Mouse (Mus musculus) cerebellum, adult 11 months (tissue): ENCODE measurements around the gene Chka.

Experiments
- DNase-seq: peaks from one replicate; pipeline ENCODE4 v3.0.0; 2022

The Chka gene

DNA sequence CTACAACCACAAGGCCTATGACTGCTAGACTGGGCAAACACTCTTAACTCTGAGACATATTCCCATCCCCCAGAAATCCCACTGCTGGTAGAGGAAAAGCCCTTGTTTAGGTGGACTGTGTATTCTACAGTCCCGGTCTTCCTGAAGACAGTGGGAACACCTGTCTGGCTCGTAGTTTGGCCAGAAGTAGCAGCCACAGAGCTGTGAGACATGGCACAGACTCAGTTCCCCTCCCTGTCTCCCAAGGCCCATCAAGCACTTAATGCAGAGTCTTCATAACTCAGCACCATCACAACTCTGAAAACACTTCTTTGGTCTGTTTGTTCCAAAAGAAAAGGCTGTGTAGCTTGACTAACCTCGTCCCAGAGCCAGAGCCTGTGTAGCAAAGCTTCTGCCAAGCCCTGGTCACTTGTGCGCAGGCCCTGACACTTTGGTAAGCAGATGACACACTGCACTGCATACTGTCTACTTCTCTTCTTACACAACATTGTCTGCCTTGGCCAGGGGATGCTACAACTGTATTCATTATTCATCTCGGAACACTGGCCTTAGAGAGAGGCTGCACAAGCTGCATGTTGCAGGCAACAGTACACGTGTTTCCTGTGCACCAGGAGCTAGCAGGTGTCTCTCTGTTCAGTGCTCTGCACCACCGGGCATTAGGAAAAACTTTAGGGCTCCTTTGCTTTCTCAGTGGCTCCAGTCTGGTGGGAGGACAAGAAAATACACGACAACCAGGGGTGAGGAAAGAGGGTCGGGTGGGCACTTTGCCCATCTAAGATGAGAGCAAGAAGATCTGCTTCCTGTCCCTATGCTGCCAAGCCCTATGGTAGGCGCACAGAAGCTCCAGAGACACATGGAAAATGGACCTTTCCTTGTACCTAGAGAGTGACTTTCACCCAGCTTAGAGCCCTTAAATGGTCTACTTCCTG is 4.6 kb upstream of the Chka start:
- peak; percentile 43 for DNase-seq

- no peak for DNase-seq
These were observed 3.9 kb upstream of the Chka start for GRCm38 (mm10) chr19:3847711-3848110.

- no peak for DNase-seq
These were observed 3.3 kb upstream of the Chka start for GRCm38 (mm10) chr19:3848207-3848808.

DNA sequence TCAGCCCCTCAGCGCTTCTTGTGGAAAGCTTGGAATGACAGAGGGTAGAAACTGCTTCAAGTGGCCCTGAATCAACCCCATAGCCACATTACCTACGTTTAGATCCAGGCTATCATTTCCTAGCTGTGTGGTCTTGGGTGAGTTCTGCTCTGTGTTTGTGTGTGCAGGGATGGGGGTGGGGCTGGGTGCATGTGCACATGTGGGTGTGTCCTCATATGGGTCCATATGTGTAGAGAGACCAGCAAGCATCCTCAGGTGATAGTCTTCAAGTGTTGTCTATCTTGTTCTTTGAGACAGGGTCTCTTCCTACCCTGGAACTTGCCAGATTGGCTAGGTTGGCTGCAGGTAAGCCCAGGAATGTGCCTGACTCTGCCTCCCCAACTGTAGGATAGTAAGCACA is 2.3 kb upstream of the Chka start:
- no peak for DNase-seq

- no peak for DNase-seq
These were observed 1.5 kb upstream of the Chka start for GRCm38 (mm10) chr19:3850076-3850475.

- peak; percentile 60 for DNase-seq
These were observed 615 bp upstream of the Chka start for GRCm38 (mm10) chr19:3850847-3851469.

GRCm38 (mm10) chr19:3851979-3852681 is 557 bp downstream of the Chka start:
- peak; percentile 65 for DNase-seq

DNA sequence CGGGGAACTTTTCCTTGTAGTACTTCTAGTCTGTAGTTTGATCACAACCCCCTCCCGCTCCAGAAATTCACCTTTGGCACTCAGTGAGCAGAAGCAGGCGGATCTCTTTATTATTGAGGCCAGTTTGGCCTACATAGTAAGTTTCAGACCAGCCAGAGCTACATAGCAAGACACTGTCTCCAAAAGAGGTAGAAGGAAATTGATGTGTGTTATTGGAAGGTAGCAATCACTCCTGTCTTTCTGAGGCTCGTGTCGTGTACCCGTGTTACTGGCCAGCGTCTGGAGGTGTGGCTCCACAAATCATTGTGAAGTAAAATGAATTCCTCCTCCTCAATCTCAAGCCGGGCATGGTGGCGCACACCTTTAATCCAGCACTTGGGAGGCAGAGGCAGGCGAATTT is 1.5 kb downstream of the Chka start:
- DNase-seq: no peak

- DNase-seq: no peak
These were observed 2.3 kb downstream of the Chka start for GRCm38 (mm10) chr19:3853891-3854290.

GRCm38 (mm10) chr19:3855091-3855490 is 3.5 kb downstream of the Chka start:
- DNase-seq: no peak

DNA sequence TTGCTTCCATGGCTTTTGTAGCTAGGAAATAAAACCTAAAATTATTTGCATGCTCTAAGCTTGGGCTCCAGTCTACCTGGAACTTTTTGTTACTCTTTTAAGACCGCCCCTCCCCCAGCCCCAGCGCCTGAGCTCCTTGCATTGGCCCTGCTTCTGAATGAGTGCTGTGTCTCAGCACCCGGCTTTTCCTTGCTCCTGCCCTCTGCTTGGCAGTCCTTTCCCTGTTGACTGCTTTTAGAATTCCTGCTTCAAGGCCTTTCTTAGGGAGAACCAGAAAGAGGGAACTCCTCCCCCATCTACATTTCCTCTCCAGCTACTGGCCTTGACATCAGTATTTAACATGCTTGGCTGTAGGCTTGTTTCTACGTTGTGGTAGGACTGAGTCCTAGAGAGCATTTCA is 4.0 kb downstream of the Chka start:
- no peak for DNase-seq

DNA sequence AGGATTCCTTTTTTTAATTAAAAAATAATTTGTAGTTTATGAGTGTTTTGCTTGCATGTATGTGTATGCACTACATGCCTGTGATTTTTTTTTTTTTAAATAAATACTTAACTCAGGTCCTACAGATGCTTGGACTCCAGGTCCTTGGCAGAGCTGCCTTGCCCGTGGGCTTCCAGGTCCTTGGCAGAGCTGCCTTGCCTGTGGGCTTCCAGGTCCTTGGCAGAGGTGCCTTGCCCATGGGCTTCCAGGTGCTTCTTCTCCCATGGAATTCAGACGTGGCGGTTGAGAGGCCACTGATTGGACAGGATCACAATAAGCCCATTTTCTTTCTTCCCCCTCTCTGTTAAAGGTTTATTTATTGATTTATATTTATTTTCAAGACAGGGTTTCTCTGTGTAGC is 5.6 kb downstream of the Chka start:
- no peak for DNase-seq

DNA sequence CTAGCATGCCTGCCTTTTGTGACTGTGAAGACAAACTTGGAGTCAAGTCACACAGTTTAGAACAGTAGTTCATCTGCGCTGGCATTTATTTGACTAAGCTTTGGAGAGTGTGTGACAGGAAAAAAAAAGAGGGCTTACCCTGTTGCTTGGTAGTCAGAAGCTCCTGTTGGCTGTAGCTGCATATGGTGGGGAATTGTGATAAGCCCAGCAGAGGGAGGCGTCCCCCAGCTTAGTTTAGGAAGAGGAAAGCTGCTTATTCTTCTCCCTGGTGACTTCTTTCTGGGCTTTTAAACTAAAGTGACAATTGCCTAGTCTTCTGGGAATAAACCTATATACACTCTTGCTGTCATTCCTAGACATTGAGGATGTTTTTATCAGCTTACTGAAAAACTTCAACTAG is 11.1 kb downstream of the Chka start:
- no peak for DNase-seq

- DNase-seq: no peak
These were observed 13.4 kb downstream of the Chka start for GRCm38 (mm10) chr19:3864960-3865359.

- no peak for DNase-seq
These were observed 16.7 kb downstream of the Chka start for GRCm38 (mm10) chr19:3868290-3868689.

DNA sequence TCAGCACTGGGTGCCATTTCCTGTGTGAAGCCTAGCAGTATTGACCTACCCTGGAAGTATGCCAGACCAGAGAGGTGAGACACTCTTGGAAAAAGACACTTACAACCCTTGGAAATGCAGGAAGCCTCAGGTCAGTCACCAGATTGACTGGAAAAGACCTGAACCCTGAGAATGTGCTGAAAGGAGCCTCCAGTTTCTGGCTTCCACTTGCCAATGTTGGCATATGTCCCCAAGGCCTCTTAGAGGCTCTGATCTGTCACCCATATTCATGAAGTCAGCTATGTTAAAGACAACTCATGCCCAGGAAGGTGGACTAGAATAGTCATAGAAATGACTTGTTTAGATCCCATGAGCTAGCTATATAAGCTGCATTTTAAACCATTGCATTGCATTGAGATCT is 19.9 kb downstream of the Chka start:
- DNase-seq: no peak

GRCm38 (mm10) chr19:3872373-3872772 is 20.8 kb downstream of the Chka start:
- no peak for DNase-seq

DNA sequence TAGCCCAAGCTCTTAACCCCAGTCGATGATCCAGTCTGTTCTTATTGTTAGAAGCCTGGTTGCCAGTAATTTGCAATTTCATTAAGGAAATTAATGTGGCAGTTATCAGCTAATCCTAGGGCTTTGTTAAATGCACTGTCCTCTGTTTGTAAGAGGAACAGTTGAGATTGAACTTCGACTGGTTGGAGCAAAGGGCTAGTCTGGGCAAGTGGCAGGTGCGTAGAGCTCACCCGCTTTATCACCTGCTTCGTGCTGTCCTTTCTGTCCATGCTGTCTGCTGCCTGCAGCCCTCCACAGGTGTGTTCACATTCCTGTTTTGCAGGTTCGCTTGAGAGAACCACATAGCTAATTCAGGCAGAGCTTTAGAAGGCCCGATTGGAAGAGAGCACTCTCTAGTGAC is 23.5 kb downstream of the Chka start:
- DNase-seq: no peak

DNA sequence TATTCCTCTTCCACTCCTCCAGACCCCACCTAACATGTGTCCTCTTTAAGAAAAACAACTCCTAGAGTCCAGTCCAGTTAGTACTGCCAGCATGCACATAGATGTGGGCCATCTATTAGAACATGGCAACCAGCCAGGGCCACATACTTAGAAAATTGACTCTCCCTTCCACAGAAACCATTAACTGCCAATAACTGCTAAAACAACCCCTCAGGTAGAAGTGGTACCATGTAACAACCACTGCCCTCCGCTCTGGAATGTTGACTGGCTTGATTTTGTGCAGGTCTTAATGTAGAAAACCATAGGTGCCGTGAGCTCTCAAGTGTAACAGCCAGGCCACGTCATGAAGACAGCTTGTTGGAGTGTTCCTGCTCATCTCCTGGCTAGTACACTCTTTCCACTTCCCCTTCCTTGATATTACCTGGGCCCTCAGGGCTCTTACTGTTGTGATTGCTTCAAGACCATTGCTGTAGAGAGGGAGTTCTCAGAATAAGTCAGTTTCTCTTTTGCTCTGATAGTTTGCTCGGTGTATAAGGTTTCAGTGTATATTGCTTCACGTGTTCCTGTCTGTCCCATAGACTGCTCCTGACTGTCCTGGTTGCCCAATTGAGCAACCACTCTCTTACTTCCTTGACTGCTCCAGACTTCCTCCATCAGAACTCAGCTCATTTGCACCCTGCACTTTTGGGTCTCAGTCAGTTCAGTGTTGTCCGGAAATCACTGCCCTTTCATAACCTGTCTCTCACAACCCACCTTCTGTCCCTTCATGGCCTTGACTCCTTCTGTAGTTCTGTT is 28.7 kb downstream of the Chka start:
- DNase-seq: no peak

DNA sequence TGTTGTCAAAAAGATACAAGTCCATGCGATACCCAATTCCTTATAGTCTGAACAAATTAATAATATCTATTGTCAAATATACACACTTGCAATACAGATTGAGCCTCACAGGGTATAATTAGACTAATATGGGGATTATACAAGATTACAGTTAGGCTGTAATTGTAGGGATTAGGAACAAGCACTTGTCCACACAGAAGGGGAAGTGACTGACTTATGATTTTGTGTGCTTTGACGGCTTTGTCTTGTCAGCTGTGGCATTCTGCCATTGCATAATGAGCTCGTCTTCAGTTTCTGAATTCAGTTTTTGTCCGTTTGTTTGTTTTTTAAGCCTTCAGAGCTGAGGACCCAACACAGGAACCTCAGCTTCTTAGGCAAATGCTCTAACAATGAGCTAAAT is 30.6 kb downstream of the Chka start:
- DNase-seq: no peak

DNA sequence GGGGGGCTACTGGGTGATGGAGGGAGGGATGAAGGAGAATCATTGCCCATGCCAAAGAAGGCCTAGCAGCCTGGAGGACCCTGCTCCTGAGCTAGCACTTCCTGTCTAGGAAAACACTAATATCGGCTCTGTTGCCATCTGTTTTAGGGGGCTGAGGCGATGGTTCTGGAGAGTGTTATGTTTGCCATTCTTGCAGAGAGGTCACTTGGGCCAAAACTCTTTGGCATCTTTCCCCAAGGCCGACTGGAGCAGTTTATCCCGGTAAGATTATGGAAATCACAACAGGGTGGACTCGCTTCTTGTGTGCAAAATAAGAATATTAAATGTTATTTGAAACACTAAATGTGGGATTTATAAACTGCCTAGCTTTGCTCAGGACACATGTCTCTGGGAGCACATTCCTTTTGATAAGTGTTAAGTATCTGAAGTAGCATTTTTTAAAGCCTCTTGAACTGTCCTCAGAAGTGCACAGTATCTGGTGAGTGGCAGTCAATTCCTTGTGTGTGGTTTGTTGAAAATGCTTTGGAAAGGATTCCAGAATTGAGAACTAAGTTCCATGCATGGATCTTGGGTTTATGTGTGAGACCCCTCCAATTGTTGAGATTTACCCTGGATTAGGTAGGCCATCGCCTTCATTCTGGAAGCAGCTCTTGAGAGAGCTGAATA is 32.9 kb downstream of the Chka start:
- DNase-seq: no peak

GRCm38 (mm10) chr19:3889096-3889495 is 37.5 kb downstream of the Chka start:
- no peak for DNase-seq
